Mouse (Mus musculus) telencephalon, adult 2 months (tissue): ENCODE results near the gene Olfr740.

Source experiments
- DNase-seq: peaks from one replicate; pipeline ENCODE4 v3.0.0-alpha.2; 2011; ENCODE audit warnings: low read depth, low spot score

The Olfr740 gene

GRCm38 (mm10) chr14:50445245-50445644 lies at the start of gene Olfr740:
Gene Olfr740, plus strand, starts transcription at chr14:50445545.
- DNase-seq: no peak

GRCm38 (mm10) chr14:50407268-50407667 lies 38.1 kb upstream of the Olfr740 start, which contains the start of gene Olfr738:
Gene Olfr738, plus strand, starts transcription at chr14:50407568.
- DNase-seq: no peak

- no peak for DNase-seq
Observed at GRCm38 (mm10) chr14:50418326-50418725, 27.0 kb upstream of the Olfr740 start, which contains the start of gene Olfr739. Gene Olfr739, plus strand, starts transcription at chr14:50418626.

DNA sequence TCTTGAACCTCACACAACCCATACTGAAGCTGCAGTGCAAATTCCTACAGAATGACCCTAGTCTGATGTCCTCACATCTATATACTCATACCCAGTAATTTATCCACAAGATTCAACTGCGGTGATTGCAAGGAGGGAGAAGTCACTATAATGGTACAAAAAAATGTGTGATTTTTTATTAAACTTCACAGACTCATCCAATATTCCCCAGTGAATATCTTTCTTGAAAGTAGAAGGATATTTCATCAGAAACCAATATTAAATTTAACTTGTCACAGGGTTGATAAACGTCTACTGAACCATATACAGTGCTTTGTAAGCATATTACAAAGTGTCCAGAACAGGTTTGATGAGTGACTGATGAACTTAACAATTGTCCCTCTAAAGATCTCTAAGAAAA lies 27.1 kb downstream of the Olfr740 start, which contains the start of gene Olfr741:
Gene Olfr741 (plus strand): TSS at position 301 of the 400 bp plus-strand sequence.
- DNase-seq: no peak

- no peak for DNase-seq
Observed at GRCm38 (mm10) chr14:50478406-50478805, 33.1 kb downstream of the Olfr740 start.

DNA sequence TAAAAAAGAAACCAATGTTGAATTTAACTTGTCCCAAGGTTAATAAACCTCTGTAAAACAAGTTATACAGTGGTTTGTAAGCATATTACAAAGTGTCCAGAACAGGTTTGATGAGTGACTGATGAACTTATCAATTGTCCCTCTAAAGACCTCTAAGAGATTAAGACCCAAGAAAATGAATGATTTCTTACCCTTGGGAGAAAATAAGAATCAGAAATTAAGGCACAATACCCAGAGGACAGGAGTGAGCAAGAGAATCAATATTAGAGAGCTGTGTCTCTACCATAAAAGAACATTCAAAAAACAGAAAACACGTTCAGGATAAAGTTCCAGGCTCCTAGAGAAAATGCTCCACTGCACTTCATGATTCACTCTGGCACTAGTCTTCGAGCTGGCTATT lies 58.0 kb downstream of the Olfr740 start, which contains the start of gene Olfr742:
Gene Olfr742 (plus strand): TSS at position 301 of the 400 bp plus-strand sequence.
- DNase-seq: no peak
